Mouse (Mus musculus): ENCODE data around the gene Olfr1056.
"Not testable (repeated sequence)": the region's sequence is repeated elsewhere in the genome, so short reads cannot be mapped to it uniquely, and the experiment has no call there.

GRCm38 (mm10) chr2:86388461-86388860 lies 26.2 kb upstream of the Olfr1056 start, which contains the start of gene Olfr1058:
- TF ChIP-seq POLR2A (IDR thresholded peaks at IDR 0.05; ENCODE audit: extremely low read depth, insufficient read depth, low read length); CTCF (IDR thresholded peaks at IDR 0.05; ENCODE audit: low read depth, low read length): not testable (repeated sequence)

All from liver, adult 2 months (tissue).